Mouse (Mus musculus): ENCODE measurements around the gene Mki67. TPM values are rescaled to one million over a fixed set of nuclear protein-coding genes. Genes with fewer than 3 reads are reported as not detected.
A peak's percentile ranks its signal among the peaks of the same experiment; 100 is the strongest.
"Not testable (repeated sequence)": the region's sequence is repeated elsewhere in the genome, so short reads cannot be mapped to it uniquely, and the experiment has no call there.

Gene Mki67
- polyA plus RNA-seq, 1 experiment = 140 TPM

DNA sequence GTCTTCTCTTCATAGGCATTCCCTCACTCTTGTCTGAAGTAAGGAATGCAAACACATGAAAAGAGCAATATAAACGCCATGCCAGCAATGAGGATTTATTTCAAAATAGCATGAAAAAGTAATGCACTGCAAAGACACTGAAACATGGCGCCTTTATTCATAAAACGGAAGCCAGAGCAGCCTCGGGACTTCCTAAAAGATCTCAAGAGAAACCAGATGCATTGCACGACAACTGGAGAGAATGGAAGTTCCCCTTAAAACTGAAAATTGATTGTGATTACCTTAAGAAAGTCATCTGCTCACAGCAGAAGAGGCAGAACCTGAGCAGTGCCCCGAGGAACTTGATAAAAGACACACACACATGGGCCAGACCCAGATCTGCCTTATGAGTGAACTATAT lies 10.4 kb downstream of the Mki67 start:
- WGBS = 96% methylated on average over 6 of the region's 6 CpGs
- TF ChIP-seq CTCF (IDR thresholded peaks at IDR 0.05; ENCODE audit: insufficient read depth, low read depth, low read length) (no peak), POLR2A (IDR thresholded peaks at IDR 0.05; ENCODE audit: insufficient read depth, low read depth, low read length) (no peak)
- H3K4me3 ChIP-seq (ENCODE audit: insufficient read depth, low read depth, low read length) = no peak overlapping the region

DNA sequence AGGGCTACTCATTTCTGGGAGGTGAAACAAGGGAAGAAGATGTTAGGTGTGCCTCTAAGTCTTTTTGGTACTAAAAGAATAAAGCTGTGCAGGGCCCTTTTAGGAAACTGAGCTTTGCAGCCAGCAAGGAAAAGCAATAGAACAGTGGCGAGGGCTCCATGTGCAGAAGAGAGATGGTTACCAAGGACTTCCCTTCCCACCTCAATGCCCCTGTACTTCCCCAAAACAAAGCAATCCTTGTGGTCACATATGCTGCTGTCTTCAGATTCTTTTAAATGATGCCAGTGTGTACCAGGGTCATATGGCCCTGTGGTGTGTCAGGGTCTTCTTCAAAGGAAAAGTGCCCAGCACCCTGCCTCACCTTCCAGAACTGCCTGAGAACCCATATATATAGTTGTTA lies 11.1 kb downstream of the Mki67 start:
- no peak overlapping the region for H3K4me3 ChIP-seq (ENCODE audit: insufficient read depth, low read depth, low read length)
- TF ChIP-seq CTCF (IDR thresholded peaks at IDR 0.05; ENCODE audit: insufficient read depth, low read depth, low read length) (no peak), POLR2A (IDR thresholded peaks at IDR 0.05; ENCODE audit: insufficient read depth, low read depth, low read length) (no peak)
- H3K27ac ChIP-seq (ENCODE audit: insufficient read depth, low read depth, low read length) = no peak overlapping the region
- H3K4me1 ChIP-seq (ENCODE audit: control insufficient read depth, insufficient read depth, low read length) = no peaks in the 10 kb centered on the region
- WGBS = 91% methylated on average over 1 of the region's 1 CpGs

More for the DNA sequence above, 10.4 kb downstream of the Mki67 start:
- Histone ChIP-seq H3K4me1 (ENCODE audit: control insufficient read depth, insufficient read depth, low read length) (no peaks in the 10 kb centered on the region), H3K27ac (ENCODE audit: insufficient read depth, low read depth, low read length) (no peak overlapping the region)

DNA sequence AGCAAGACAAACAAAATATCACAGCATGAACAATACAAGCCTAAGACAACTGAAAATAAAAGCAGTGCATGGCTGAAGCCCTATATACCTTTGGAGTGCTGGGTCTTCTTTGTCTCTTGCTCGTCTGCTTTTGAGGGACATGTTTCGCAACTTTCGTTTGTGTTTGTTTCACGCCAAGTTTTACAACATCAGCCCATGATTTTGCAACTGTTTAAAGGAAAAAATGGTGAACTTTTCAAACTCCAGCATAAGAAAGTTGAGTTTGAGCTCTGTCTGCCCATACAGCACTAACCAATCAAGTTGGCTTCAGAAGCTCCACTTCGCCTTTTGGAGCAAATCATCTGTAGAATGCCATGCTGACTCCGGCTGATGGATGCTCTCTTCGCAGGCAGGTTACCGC lies 11.9 kb downstream of the Mki67 start:
- WGBS = 97% methylated on average over 8 of the region's 8 CpGs
- TF ChIP-seq CTCF (IDR thresholded peaks at IDR 0.05; ENCODE audit: insufficient read depth, low read depth, low read length) = no peak
- TF ChIP-seq POLR2A (IDR thresholded peaks at IDR 0.05; ENCODE audit: insufficient read depth, low read depth, low read length) = no peak
- H3K4me1 ChIP-seq (ENCODE audit: control insufficient read depth, insufficient read depth, low read length) = no peaks in the 10 kb centered on the region
- no peak overlapping the region for H3K27ac ChIP-seq (ENCODE audit: insufficient read depth, low read depth, low read length)
- no peak overlapping the region for H3K4me3 ChIP-seq (ENCODE audit: insufficient read depth, low read depth, low read length)

DNA sequence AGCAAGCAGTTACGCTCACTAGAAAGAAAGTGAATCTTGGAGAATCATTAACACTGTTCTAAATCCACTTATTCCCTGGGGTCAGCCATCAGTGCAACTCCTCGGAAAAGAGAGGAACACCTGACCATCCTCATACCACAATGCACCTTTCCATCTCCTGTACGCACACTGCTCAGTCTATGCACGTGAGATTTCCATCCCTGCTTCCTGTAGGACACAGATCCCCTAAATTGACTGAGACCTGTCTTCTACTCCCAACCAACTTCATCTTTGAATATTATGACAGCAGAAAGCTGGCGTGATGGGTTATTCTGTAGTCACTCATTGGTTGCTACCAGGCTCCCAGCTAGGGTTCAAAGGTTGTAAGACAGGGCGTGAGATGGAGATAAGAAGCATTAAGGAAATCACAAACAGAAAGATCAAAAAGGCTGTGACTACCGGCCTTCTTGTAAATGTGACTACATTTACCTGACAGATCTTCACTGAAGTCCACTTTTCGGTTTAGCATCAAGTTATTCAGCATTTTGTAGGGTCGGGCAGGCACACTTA lies 12.5 kb downstream of the Mki67 start:
- Histone ChIP-seq H3K4me1 (ENCODE audit: control insufficient read depth, insufficient read depth, low read length) (no peaks in the 10 kb centered on the region), H3K27ac (ENCODE audit: insufficient read depth, low read depth, low read length) (no peak overlapping the region), H3K4me3 (ENCODE audit: insufficient read depth, low read depth, low read length) (no peak overlapping the region)
- 94% methylated on average over 9 of the region's 9 CpGs for WGBS
- no peak for TF ChIP-seq CTCF (IDR thresholded peaks at IDR 0.05; ENCODE audit: insufficient read depth, low read depth, low read length)
- no peak for TF ChIP-seq POLR2A (IDR thresholded peaks at IDR 0.05; ENCODE audit: insufficient read depth, low read depth, low read length)

DNA sequence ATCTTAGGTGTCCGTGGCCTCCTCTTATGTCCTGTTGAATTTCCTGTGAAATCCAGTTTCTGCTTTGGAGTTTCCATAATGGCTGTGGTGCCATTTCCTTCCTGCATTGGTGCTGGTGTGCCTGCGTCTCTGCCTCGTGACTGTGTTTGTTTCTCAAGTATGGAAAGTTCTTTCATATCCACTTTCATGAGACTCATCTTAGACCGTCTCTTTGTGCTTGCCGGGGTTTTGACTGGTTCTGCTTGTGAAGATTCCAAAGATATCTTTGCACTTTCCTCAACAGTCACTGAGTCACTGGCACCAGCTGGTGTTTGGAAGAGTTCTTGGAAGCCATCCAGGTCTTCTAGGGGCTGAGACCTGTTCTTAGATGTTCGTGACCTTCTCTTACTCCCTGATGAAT lies 16.8 kb downstream of the Mki67 start:
- H3K4me3 ChIP-seq (ENCODE audit: insufficient read depth, low read depth, low read length); H3K4me1 ChIP-seq (ENCODE audit: control insufficient read depth, insufficient read depth, low read length): not testable (repeated sequence)
- H3K27ac ChIP-seq (ENCODE audit: insufficient read depth, low read depth, low read length) = 0 out of 2 replicates have a peak overlapping the region, but pooled peaks have one; percentile 40
- 25% methylated on average over 6 of the region's 6 CpGs for WGBS

DNA sequence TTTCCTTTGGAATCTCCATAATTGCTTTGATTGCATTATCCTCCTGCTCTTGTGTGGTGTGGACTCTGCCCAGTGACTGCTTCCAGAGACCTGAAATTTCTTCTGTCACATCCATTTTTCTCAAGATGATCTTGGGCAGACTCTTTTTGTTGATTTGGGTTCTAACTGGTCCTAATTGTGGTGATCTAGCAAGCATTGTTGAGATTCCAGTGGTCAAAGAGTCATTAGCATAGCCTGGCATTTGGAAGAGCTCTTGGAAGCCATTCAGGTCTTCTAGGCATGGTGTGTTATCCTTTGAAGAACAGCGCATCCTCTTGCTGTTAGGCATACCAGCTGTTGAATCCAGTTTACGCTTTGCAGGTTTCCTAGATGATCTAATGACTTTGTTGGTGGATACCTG lies 17.8 kb downstream of the Mki67 start:
- WGBS = 94% methylated on average over 2 of the region's 2 CpGs
- H3K4me1 ChIP-seq (ENCODE audit: control insufficient read depth, insufficient read depth, low read length) = no peaks in the 10 kb centered on the region
- H3K27ac ChIP-seq (ENCODE audit: insufficient read depth, low read depth, low read length) = no peak overlapping the region
- TF ChIP-seq CTCF (IDR thresholded peaks at IDR 0.05; ENCODE audit: insufficient read depth, low read depth, low read length) (no peak), POLR2A (IDR thresholded peaks at IDR 0.05; ENCODE audit: insufficient read depth, low read depth, low read length) (no peak)
- H3K4me3 ChIP-seq (ENCODE audit: insufficient read depth, low read depth, low read length) = no peak overlapping the region

DNA sequence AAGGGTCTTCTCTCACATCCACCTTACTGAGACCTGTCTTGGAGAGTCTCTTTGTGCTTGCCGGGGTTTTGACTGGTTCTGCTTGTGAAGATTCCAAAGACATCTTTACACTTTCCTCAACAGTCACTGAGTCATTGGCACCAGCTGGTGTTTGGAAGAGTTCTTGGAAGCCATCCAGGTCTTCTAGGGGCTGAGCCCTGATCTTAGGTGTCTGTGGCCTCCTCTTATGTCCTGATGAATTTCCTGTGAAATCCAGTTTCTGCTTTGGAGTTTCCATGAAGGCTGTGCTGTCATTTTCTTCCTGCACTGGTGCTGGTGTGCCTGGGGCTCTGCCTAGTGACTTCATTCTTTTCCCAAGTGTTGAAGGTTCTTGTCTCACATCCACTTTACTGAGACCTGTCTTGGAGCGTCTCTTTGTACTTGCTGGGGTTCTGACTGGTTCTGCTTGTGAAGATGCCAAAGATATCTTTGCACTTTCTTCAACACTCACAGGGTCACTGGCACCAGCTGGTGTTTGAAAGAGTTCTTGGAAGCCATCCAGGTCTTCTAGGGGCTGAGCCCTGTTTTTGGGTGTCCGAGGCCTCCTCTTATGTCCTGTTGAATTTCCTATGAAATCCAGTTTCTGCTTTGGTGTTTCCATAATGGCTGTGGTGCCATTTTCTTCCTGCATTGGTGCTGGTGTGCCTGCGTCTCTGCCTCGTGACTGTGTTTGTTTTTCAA lies 19.0 kb downstream of the Mki67 start:
- not testable (repeated sequence) for H3K4me1 ChIP-seq (ENCODE audit: control insufficient read depth, insufficient read depth, low read length); H3K27ac ChIP-seq (ENCODE audit: insufficient read depth, low read depth, low read length); H3K4me3 ChIP-seq (ENCODE audit: insufficient read depth, low read depth, low read length)
- 72% methylated on average over 5 of the region's 5 CpGs for WGBS

DNA sequence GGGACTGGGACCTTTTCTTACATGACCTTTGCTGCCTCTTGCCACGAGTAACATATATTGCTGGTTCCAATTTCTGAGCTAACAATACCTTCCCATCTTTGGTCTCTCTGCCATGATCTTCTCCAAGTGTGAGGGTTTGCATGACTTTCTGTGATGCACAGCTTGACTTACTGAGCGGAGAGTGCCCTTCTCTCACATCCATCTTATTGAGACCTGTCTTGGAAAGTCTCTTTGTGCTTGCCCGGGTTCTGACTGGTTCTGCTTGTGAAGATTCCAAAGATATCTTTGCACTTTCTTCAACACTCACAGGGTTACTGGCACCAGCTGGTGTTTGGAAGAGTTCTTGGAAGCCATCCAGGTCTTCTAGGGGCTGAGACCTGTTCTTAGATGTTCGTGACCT lies 20.0 kb downstream of the Mki67 start:
- no peak overlapping the region for H3K4me3 ChIP-seq (ENCODE audit: insufficient read depth, low read depth, low read length)
- no peak overlapping the region for H3K27ac ChIP-seq (ENCODE audit: insufficient read depth, low read depth, low read length)
- WGBS = 74% methylated on average over 4 of the region's 4 CpGs
- no peaks in the 10 kb centered on the region for H3K4me1 ChIP-seq (ENCODE audit: control insufficient read depth, insufficient read depth, low read length)
- TF ChIP-seq CTCF (IDR thresholded peaks at IDR 0.05; ENCODE audit: insufficient read depth, low read depth, low read length) = no peak
- TF ChIP-seq POLR2A (IDR thresholded peaks at IDR 0.05; ENCODE audit: insufficient read depth, low read depth, low read length) = no peak

DNA sequence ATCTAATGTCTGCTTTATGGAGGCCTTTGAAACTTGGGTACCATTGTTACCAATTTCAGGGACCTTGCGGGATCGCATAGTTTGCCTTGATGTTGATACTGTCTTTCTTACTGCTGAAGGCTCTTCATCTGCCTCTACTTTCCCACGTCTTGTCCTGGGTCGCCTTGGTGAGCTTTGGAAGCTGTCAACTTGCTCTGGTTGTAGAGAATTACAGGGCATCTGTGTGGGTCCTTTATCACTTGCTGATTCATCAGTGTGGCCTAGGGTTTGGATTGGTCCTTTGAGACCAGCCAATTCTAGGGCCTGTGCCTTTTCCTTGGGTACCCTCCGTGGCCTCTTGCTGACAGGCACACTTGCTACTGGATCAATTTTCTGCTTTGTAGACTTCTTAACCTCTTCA lies 21.4 kb downstream of the Mki67 start:
- no peaks in the 10 kb centered on the region for H3K4me1 ChIP-seq (ENCODE audit: control insufficient read depth, insufficient read depth, low read length)
- WGBS = 96% methylated on average over 5 of the region's 5 CpGs
- no peak overlapping the region for H3K4me3 ChIP-seq (ENCODE audit: insufficient read depth, low read depth, low read length)
- TF ChIP-seq POLR2A (IDR thresholded peaks at IDR 0.05; ENCODE audit: insufficient read depth, low read depth, low read length) (no peak), CTCF (IDR thresholded peaks at IDR 0.05; ENCODE audit: insufficient read depth, low read depth, low read length) (no peak)
- H3K27ac ChIP-seq (ENCODE audit: insufficient read depth, low read depth, low read length) = no peak overlapping the region

DNA sequence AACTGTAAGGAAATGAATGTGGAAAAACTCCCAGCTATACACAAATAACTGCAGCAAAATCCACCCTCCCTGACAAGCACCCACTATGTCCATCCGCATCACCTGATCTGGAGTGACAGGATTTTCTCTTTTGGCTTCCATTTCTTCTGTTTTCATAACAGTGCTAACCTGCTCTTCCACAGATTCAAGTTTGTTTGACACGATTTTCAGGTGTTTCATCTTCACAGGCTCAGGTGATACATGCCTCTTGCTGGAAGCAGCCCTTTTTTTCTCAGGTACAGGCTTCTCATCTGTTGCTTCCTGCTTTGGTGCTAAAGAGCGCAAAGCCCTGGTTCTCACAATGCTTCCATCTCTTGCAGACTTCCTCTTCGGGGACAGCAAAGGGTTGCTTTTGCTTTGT lies 22.0 kb downstream of the Mki67 start:
- 87% methylated on average over 4 of the region's 4 CpGs for WGBS
- Histone ChIP-seq H3K4me1 (ENCODE audit: control insufficient read depth, insufficient read depth, low read length) (no peaks in the 10 kb centered on the region), H3K27ac (ENCODE audit: insufficient read depth, low read depth, low read length) (no peak overlapping the region), H3K4me3 (ENCODE audit: insufficient read depth, low read depth, low read length) (no peak overlapping the region)
- TF ChIP-seq POLR2A (IDR thresholded peaks at IDR 0.05; ENCODE audit: insufficient read depth, low read depth, low read length) (no peak), CTCF (IDR thresholded peaks at IDR 0.05; ENCODE audit: insufficient read depth, low read depth, low read length) (no peak)
